Mouse (Mus musculus) E14TG2a.4 (cell line): ENCODE data around the gene Prlhr.

Experiments used
- H3K27me3 ChIP-seq: 2 replicates; pipeline ENCODE4 v1.6.1; 2014; ENCODE audit warnings: low read length, control low read depth; ENCODE audit not compliant: insufficient read depth
- H3K36me3 ChIP-seq: 2 replicates; pipeline ENCODE4 v1.6.1; 2014; ENCODE audit warnings: low read length, control low read depth; ENCODE audit not compliant: insufficient read depth
- H3K4me1 ChIP-seq: replicated peaks from 2 replicates; pipeline ENCODE4 v1.6.1; 2014; ENCODE audit warnings: low read depth, low read length, control low read depth
- H3K4me3 ChIP-seq: replicated peaks from 2 replicates; pipeline ENCODE4 v1.5.1; 2014; ENCODE audit warnings: mild to moderate bottlenecking, low read length
- H3K9me3 ChIP-seq: 2 replicates; pipeline ENCODE4 v1.6.1; 2014; ENCODE audit warnings: low read length, control low read depth
- CTCF ChIP-seq: conservative IDR thresholded peaks from 2 replicates; pipeline ENCODE4 v1.5.1; 2014; ENCODE audit warnings: low read length
- NANOG ChIP-seq: IDR thresholded peaks from 2 replicates; pipeline ENCODE4 v1.6.1; 2014; ENCODE audit warnings: borderline replicate concordance, low read length, mixed read lengths
- POU5F1 ChIP-seq: IDR thresholded peaks from 2 replicates; pipeline ENCODE4 v1.6.1; 2014; ENCODE audit warnings: low read length, borderline replicate concordance

Gene Prlhr

GRCm38 (mm10) chr19:60468254-60468762, at the start of gene Prlhr:
Gene Prlhr, minus strand, starts transcription at chr19:60468304.
- H3K9me3 ChIP-seq, result peaks cover 57% of the 10 kb centered on the region
- H3K4me1 ChIP-seq, result peaks cover 9% of the 10 kb centered on the region
- no peaks in the 10 kb centered on the region for H3K36me3 ChIP-seq
- TF ChIP-seq POU5F1, result no peak
- no peak for TF ChIP-seq NANOG
- no peak for TF ChIP-seq CTCF
- peaks cover 44% of the 10 kb centered on the region for H3K27me3 ChIP-seq
- peak within 1 kb of the TSS; percentile 73 for H3K4me3 ChIP-seq

DNA sequence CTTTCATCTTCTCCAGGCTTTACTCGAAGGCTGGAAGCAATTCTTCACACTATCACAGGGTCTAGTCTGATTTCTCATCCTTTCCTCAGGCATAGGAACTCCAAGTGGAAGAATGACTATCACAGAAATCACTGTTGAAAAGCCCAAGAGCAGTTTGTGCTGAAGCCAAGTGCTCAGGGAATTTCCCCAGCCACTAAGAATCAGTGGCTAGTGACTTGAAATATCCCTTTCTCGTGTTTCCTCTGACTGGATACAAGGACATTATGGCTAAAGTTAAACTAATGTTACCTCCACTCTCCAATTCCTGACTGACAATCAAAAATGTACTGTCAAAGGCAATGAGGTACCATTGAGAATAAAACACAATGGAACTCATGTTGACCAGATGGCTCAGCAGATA, 47.0 kb upstream of the Prlhr start:
- TF ChIP-seq POU5F1 (no peak), NANOG (no peak), CTCF (no peak)
- Histone ChIP-seq H3K9me3 (no peaks in the 10 kb centered on the region), H3K27me3 (no peaks in the 10 kb centered on the region), H3K4me1 (0 out of 2 replicates have a peak, but pooled peaks cover 6% of the 10 kb centered on the region), H3K36me3 (no peaks in the 10 kb centered on the region), H3K4me3 (no peak overlapping the region)

DNA sequence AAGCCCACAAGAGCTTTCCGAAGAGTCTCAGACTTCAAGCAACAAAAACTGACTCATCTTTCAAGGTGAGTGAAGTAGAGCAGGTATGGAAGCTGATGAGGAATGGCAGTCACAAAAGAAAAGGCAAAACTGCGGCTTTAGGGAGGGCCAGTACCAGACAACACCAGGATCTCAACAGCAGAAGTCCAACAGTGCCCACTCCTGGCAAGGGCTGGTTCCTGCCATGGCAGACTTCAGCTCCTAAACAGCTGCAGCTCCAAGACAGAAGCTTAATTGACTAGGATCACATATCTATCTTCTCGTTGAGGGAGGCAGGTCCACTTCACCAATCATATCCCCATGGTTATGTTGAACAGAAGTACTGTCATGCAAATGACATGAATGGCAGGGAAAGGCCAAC, 45.3 kb upstream of the Prlhr start:
- TF ChIP-seq CTCF, result 0 out of 2 replicates have a peak, but pooled peaks have one; percentile 4
- TF ChIP-seq NANOG, result no peak
- Histone ChIP-seq H3K27me3 (no peaks in the 10 kb centered on the region), H3K9me3 (no peaks in the 10 kb centered on the region), H3K4me1 (0 out of 2 replicates have a peak, but pooled peaks cover 6% of the 10 kb centered on the region), H3K36me3 (no peaks in the 10 kb centered on the region), H3K4me3 (no peak overlapping the region)

- no peak for TF ChIP-seq POU5F1
- no peak for TF ChIP-seq NANOG
- no peak for TF ChIP-seq CTCF
- Histone ChIP-seq H3K27me3 (no peaks in the 10 kb centered on the region), H3K4me1 (no peaks in the 10 kb centered on the region)
These were observed 32.1 kb upstream of the Prlhr start for GRCm38 (mm10) chr19:60500209-60500608.

GRCm38 (mm10) chr19:60497171-60497570, 29.1 kb upstream of the Prlhr start:
- Histone ChIP-seq H3K9me3 (no peaks in the 10 kb centered on the region), H3K4me3 (no peak overlapping the region), H3K4me1 (no peaks in the 10 kb centered on the region), H3K27me3 (no peaks in the 10 kb centered on the region), H3K36me3 (no peaks in the 10 kb centered on the region)
- TF ChIP-seq POU5F1 (no peak), NANOG (no peak), CTCF (no peak)

More at GRCm38 (mm10) chr19:60500209-60500608, 32.1 kb upstream of the Prlhr start:
- Histone ChIP-seq H3K36me3 (no peaks in the 10 kb centered on the region), H3K9me3 (no peaks in the 10 kb centered on the region), H3K4me3 (no peak overlapping the region)

DNA sequence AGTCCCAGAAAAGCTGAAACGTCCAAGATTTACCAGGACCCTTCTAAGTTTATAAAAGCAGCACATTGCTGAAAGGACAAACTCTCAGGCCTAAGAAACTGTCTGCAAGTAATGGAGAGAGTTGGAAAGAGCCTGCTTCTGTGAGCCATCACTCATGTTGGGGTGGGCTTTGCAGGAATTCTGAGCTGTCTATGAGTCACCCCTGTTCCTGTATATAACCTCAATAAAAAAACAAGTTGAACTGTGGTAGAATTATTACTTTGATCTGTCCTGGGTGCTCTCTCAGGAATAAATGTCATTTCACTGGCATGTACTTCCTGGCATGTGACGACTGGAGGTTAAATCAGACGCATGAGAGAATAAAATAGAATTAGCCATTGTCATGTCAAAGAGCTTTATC, 27.7 kb upstream of the Prlhr start:
- Histone ChIP-seq H3K4me3 (no peak overlapping the region), H3K9me3 (no peaks in the 10 kb centered on the region), H3K4me1 (no peaks in the 10 kb centered on the region), H3K36me3 (no peaks in the 10 kb centered on the region), H3K27me3 (no peaks in the 10 kb centered on the region)
- TF ChIP-seq NANOG (no peak), CTCF (no peak), POU5F1 (no peak)

GRCm38 (mm10) chr19:60489566-60489965, 21.5 kb upstream of the Prlhr start:
- TF ChIP-seq POU5F1 (no peak), NANOG (no peak), CTCF (no peak)
- no peaks in the 10 kb centered on the region for H3K27me3 ChIP-seq
- H3K9me3 ChIP-seq, result no peaks in the 10 kb centered on the region
- H3K4me1 ChIP-seq, result no peaks in the 10 kb centered on the region
- no peaks in the 10 kb centered on the region for H3K36me3 ChIP-seq
- H3K4me3 ChIP-seq, result no peak overlapping the region

GRCm38 (mm10) chr19:60485261-60485660, 17.2 kb upstream of the Prlhr start:
- H3K4me3 ChIP-seq, result no peak overlapping the region
- no peaks in the 10 kb centered on the region for H3K27me3 ChIP-seq
- no peaks in the 10 kb centered on the region for H3K9me3 ChIP-seq
- H3K4me1 ChIP-seq, result no peaks in the 10 kb centered on the region
- H3K36me3 ChIP-seq, result no peaks in the 10 kb centered on the region
- no peak for TF ChIP-seq NANOG
- TF ChIP-seq POU5F1, result no peak
- TF ChIP-seq CTCF, result no peak

DNA sequence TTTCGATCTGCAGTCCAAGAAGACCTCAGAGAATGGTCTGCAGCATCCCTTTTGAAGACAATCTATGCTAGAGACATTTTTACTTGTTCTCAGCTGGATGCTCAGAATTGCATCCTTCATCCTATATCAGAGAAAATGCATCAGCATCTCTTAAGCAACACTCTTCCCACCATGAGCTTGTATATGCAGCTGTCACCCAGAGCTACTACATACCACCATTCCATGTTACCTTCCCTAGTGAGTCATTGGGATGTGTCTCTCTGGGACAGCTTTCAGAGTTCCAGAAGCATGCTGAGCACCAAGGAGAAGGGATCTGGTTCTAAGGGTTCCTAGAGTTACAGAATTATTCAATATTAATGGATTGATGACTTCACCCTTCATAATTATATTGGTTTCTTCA, 10.8 kb upstream of the Prlhr start:
- TF ChIP-seq NANOG, result no peak
- no peak for TF ChIP-seq CTCF
- TF ChIP-seq POU5F1, result no peak
- H3K4me3 ChIP-seq, result no peak overlapping the region
- no peaks in the 10 kb centered on the region for H3K36me3 ChIP-seq

GRCm38 (mm10) chr19:60477788-60478187, 9.7 kb upstream of the Prlhr start:
- peaks cover 6% of the 10 kb centered on the region for H3K9me3 ChIP-seq
- no peaks in the 10 kb centered on the region for H3K36me3 ChIP-seq
- TF ChIP-seq POU5F1 (no peak), NANOG (no peak), CTCF (no peak)
- H3K4me1 ChIP-seq, result no peaks in the 10 kb centered on the region
- H3K4me3 ChIP-seq, result no peak overlapping the region
- H3K27me3 ChIP-seq, result no peaks in the 10 kb centered on the region

More for the DNA sequence above, 10.8 kb upstream of the Prlhr start:
- no peaks in the 10 kb centered on the region for H3K9me3 ChIP-seq
- H3K4me1 ChIP-seq, result no peaks in the 10 kb centered on the region
- no peaks in the 10 kb centered on the region for H3K27me3 ChIP-seq
